Mouse (Mus musculus) bone marrow, adult 2 months (tissue): ENCODE results near the gene Cys1.

Experiments
- CTCF ChIP-seq: fragments of 200-500 bp; IDR thresholded peaks from 2 replicates; pipeline ENCODE4 v1.5.1; 2011; ENCODE audit warnings: low read length, control low read depth; ENCODE audit not compliant: control insufficient read depth, insufficient read depth
- POLR2A ChIP-seq: fragments of 200-500 bp; IDR thresholded peaks from 2 replicates; pipeline ENCODE4 v1.6.1; 2011; ENCODE audit warnings: low read depth, mild to moderate bottlenecking, control low read depth, low read length, borderline replicate concordance; ENCODE audit not compliant: control insufficient read depth

- TF ChIP-seq CTCF (no peak), POLR2A (no peak)
Observed at GRCm38 (mm10) chr12:24623486-24624251, 57.9 kb downstream of the Cys1 start.
